Mouse (Mus musculus): ENCODE measurements around the gene Git2.

GRCm38 (mm10) chr5:114745581-114745980 lies 29.7 kb downstream of the Git2 start:
- TF ChIP-seq CTCF (IDR thresholded peaks at IDR 0.05; ENCODE audit: low read depth, low read length) (no peak), POLR2AphosphoS5 (IDR thresholded peaks at IDR 0.05; ENCODE audit: insufficient replicate concordance, low read depth, low read length) (no peak)

Measured in G1E (cell line).